Mouse (Mus musculus): ENCODE measurements around the gene Klk1b3.
"Not testable (repeated sequence)": the region's sequence is repeated elsewhere in the genome, so short reads cannot be mapped to it uniquely, and the experiment has no call there.

DNA sequence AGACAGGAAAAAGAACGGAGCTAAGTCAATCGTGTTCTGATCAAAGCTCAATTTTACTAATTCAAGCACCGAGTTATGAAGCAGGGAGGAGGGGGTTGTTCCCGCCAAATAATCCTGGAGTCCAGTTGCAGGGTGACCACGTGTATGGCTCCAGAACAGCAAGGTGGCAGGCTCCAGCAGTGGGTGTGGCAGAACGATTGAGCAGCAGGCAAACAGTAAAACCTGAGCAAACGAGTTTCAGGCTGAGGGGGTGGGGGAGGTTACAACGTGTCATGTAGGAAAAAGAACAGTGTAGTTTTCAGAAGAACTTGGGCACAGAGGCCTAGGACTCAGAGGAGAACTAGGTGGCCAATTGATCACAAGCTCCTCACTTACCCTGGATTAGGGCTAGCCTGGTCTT, 11.5 kb upstream of the Klk1b3 start:
- TF ChIP-seq POU5F1 (IDR thresholded peaks at IDR 0.05; ENCODE audit: borderline replicate concordance, low read length); CTCF (conservative IDR thresholded peaks at IDR 0.05; ENCODE audit: low read length): not testable (repeated sequence)
